Mouse (Mus musculus) lung, embryonic 16.5 days (tissue): ENCODE measurements around the gene Mpzl1. TPM values are rescaled to one million over a fixed set of nuclear protein-coding genes. Genes with fewer than 3 reads are reported as not detected.
"Not testable (repeated sequence)": the region's sequence is repeated elsewhere in the genome, so short reads cannot be mapped to it uniquely, and the experiment has no call there.

Source experiments
- ATAC-seq: fragments of 200-750 bp; cut with Nextera tagmentation; 2 replicates; pipeline ENCODE4 v1.8.0; 2017; ENCODE audit warnings: low read depth, mild to moderate bottlenecking, moderate library complexity
- H3K27ac ChIP-seq: fragments of 300-500 bp; sonication (generic); 2 replicates; pipeline ENCODE4 v1.5.1; 2014; ENCODE audit warnings: mild to moderate bottlenecking, control low read depth, low read length
- H3K27me3 ChIP-seq: fragments of 300-500 bp; sonication (generic); 2 replicates; pipeline ENCODE4 v1.6.1; 2014; ENCODE audit warnings: low read depth, low read length, mixed read lengths; ENCODE audit not compliant: control insufficient read depth, insufficient read depth
- H3K36me3 ChIP-seq: fragments of 300-500 bp; sonication (generic); 2 replicates; pipeline ENCODE4 v1.6.1; 2014; ENCODE audit warnings: low read length; ENCODE audit not compliant: control insufficient read depth, insufficient read depth
- H3K4me1 ChIP-seq: fragments of 300-500 bp; sonication (generic); replicated peaks from 2 replicates; pipeline ENCODE4 v1.6.1; 2014; ENCODE audit warnings: low read length, mixed read lengths; ENCODE audit not compliant: control insufficient read depth, insufficient read depth
- H3K4me2 ChIP-seq: fragments of 300-500 bp; sonication (generic); 2 replicates; pipeline ENCODE4 v1.6.1; 2014; ENCODE audit warnings: low read depth, low read length, control low read depth
- H3K4me3 ChIP-seq: fragments of 300-500 bp; sonication (generic); 2 replicates; pipeline ENCODE4 v1.5.1; 2014; ENCODE audit warnings: mild to moderate bottlenecking, low read length, control low read depth
- H3K9ac ChIP-seq: fragments of 300-500 bp; sonication (generic); 2 replicates; pipeline ENCODE4 v1.6.1; 2014; ENCODE audit warnings: low read length, control low read depth
- H3K9me3 ChIP-seq: fragments of 300-500 bp; sonication (generic); 2 replicates; pipeline ENCODE4 v1.6.1; 2016; ENCODE audit warnings: low read length; ENCODE audit not compliant: control insufficient read depth
- WGBS: fragments of 180-500 bp; shearing (Covaris S2); extraction: QIAGEN DNeasy Blood & Tissue Kit; methylation state at CpG from one replicate; pipeline ENCODE4 v1.1.7; 2014; 5-methylcytosine and 5-hydroxymethylcytosine counted together
- polyA plus RNA-seq: library from polyadenylated mRNA; unstranded; fragments of >200 nt; fragmentation: Nextera tagmentation; extraction: Ambion mirVana; gene quantifications from 2 replicates; pipeline ENCODE4 v1.2.1, GENCODE M21; 2015

Gene Mpzl1
- 176 and 183 TPM in 2 replicates for polyA plus RNA-seq

DNA sequence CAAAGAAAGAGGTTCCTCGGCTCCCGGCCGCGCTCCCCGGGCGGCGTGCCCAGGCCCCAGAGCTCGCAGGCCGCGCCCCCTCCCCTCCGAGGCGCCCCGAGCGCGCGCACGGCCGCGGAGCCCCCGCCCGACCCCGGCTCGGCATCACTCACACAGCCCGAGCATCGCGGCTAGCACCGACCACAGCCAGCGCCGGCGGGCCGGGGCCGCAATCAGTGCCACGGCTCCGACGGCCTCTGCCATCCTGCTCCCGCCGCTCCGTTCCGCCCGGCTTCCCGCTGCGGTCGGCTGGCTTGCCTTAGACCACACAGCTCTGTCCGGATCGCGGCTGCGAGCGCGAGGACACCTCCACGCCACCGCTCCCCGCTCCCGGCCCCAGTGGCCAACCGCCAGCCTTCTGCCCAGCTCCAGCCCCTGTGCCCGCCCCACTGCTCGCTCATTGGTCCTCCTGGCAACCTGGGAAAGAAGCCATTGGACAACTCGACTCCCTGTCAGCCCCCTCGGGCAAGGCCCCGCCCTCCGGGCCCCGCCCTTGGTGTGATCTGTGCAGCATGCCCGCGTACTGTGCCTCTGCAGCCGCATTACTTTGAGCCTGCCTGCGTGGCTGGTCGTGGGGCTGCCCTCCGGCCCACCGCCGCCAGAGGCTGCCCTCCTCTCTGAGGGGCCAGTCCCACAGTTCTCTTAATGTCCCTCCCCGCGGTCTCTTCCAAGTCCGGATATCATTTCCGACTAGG, at the start of gene Mpzl1:
Gene Mpzl1, minus strand, starts transcription at position 388 of the 734 bp plus-strand sequence.
- ATAC-seq = peak; percentile 98
- Histone ChIP-seq H3K4me1 (peaks cover 43% of the 10 kb centered on the region), H3K27ac (peak within 1 kb of the TSS; percentile 98), H3K9me3 (no peaks in the 10 kb centered on the region), H3K4me2 (peak within 1 kb of the TSS; percentile 71), H3K9ac (peak within 1 kb of the TSS; percentile 88), H3K4me3 (peak within 1 kb of the TSS; percentile 82), H3K27me3 (no peaks in the 10 kb centered on the region), H3K36me3 (no peaks in the 10 kb centered on the region)
- under 1% methylated on average over 31 of the region's 73 CpGs for WGBS

DNA sequence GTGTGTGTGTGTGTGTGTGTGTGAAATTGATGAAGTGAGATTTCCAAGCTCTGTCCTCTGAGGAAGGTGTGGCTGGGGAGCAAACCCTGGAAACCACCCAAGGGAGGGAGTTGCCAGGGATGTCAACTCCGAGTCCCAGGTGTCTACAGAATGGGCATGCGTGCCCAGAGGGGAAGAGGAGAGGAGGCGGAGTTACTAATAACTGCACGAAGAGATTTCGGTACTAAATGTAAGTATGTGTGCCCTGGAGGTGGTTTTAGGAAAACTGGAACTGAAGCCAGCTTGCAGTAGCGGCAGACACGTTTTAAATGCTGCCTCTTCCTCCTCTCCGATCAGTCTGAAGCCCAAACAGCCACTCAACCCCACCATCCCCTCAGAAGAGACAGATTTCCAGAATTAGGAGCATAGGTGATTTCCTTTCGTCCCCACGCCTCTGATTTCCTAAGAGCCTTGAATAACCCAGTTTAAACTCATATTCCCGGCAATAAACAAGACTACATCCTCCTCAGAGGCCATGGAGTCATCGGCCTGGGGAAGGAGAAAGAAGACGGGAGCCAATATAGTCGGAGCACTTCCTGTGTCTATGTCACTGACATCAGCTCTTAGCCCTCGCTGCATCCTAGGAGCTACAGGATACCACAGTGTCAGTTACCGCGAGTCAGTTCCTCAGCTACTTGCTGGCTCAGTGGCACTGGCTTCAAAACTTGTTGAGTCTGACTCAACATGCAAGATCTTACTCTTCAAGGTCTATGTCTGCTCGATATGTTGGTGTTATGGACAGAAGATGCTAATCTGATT, 47.9 kb upstream of the Mpzl1 start:
- H3K27me3 ChIP-seq = no peaks in the 10 kb centered on the region
- H3K36me3 ChIP-seq = no peaks in the 10 kb centered on the region
- no peak for ATAC-seq
- no peak overlapping the region for H3K9ac ChIP-seq
- WGBS = 59% methylated on average over 18 of the region's 18 CpGs
- no peaks in the 10 kb centered on the region for H3K9me3 ChIP-seq
- peaks cover 25% of the 10 kb centered on the region for H3K4me1 ChIP-seq
- no peak overlapping the region for H3K4me3 ChIP-seq
- H3K27ac ChIP-seq = peak overlapping the region; percentile 31; the same call in 1 of the 2 replicates
- H3K4me2 ChIP-seq = no peak overlapping the region

DNA sequence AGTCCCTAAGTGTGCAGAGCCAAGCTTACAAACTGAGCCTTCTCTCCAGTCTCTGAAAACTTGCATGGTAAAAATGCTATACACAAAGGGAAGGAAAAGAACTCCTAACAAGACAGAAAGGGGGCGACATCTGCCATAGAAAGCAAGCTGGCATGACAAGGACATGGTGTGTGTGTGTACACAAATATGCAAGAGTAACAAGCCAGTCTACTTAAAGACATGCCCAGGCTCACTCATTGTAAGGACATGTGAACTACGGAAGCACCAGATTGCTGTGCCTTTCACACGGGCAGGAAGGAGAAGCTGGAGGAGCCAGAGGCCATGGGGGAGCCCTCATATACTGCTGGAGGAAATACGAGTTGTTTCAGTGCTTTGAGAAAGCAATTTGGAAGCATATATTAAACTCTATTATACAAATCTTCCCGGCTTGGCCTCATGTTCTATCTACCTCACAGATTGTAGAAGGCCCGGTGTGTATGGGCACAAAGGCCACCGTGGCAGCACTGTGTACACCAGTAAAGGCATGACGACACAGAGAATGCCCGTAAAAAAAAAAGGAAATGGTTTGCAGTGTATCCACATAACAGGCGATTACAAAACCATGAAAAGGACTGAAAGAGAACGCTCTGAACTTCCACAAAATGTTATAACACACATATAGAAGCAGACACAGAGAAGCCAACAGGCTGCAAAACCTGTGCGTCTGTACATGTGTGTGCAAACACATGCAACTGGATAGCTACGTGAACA, 46.9 kb upstream of the Mpzl1 start:
- no peak overlapping the region for H3K9ac ChIP-seq
- peaks cover 15% of the 10 kb centered on the region for H3K4me1 ChIP-seq
- ATAC-seq = no peak

DNA sequence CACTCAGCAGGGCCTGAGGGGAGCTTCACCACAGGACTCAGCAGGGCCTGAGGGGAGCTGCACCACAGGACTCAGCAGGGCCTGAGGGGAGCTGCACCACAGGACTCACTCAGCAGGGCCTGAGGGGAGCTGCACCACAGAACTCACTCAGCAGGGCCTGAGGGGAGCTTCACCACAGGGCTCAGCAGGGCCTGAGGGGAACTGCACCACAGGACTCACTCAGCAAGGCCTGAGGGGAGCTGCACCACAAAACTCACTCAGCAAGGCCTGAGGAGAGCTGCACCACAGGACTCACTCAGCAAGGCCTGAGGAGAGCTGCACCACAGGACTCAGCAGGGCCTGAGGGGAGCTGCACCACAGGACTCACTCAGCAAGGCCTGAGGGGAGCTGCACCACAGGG, 45.7 kb upstream of the Mpzl1 start:
- not testable (repeated sequence) for H3K9me3 ChIP-seq, H3K4me3 ChIP-seq, H3K27me3 ChIP-seq, ATAC-seq, H3K9ac ChIP-seq, H3K27ac ChIP-seq, H3K4me2 ChIP-seq, H3K36me3 ChIP-seq
- peaks cover 11% of the 10 kb centered on the region; the same call in 1 of the 2 replicates for H3K4me1 ChIP-seq

More for the DNA sequence above, 46.9 kb upstream of the Mpzl1 start:
- H3K27me3 ChIP-seq = no peaks in the 10 kb centered on the region
- H3K4me2 ChIP-seq = no peak overlapping the region
- H3K9me3 ChIP-seq = no peaks in the 10 kb centered on the region
- H3K27ac ChIP-seq = peak overlapping the region; percentile 54
- H3K4me3 ChIP-seq = no peak overlapping the region
- H3K36me3 ChIP-seq = no peaks in the 10 kb centered on the region
- WGBS = 60% methylated on average over 13 of the region's 13 CpGs

DNA sequence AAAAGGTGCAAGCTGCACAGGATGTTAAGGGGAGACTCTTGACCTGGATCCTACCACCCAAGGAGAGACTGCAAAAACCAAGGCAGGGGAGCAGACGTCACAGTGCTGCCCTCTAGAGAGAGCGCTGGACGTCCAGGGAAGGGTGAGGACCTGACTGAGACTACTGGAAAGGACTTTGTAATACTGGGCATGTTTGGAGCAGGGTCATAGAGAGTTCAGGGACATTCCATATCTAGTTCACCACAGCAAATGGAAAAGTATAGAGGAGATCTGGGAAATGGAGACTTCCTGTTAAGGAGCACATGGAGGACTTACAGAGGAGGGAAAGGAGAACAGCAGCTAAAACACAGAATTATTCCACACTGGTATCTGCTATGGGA, 45.3 kb upstream of the Mpzl1 start:
- WGBS = 39% methylated on average over 3 of the region's 3 CpGs
- no peak overlapping the region for H3K27ac ChIP-seq
- peaks cover 11% of the 10 kb centered on the region; the same call in 1 of the 2 replicates for H3K4me1 ChIP-seq
- no peaks in the 10 kb centered on the region for H3K36me3 ChIP-seq
- H3K9me3 ChIP-seq = no peaks in the 10 kb centered on the region
- H3K9ac ChIP-seq = no peak overlapping the region
- ATAC-seq = 0 out of 2 replicates have a peak, but pooled peaks have one; percentile 18
- H3K4me2 ChIP-seq = no peak overlapping the region
- H3K27me3 ChIP-seq = no peaks in the 10 kb centered on the region
- H3K4me3 ChIP-seq = no peak overlapping the region

DNA sequence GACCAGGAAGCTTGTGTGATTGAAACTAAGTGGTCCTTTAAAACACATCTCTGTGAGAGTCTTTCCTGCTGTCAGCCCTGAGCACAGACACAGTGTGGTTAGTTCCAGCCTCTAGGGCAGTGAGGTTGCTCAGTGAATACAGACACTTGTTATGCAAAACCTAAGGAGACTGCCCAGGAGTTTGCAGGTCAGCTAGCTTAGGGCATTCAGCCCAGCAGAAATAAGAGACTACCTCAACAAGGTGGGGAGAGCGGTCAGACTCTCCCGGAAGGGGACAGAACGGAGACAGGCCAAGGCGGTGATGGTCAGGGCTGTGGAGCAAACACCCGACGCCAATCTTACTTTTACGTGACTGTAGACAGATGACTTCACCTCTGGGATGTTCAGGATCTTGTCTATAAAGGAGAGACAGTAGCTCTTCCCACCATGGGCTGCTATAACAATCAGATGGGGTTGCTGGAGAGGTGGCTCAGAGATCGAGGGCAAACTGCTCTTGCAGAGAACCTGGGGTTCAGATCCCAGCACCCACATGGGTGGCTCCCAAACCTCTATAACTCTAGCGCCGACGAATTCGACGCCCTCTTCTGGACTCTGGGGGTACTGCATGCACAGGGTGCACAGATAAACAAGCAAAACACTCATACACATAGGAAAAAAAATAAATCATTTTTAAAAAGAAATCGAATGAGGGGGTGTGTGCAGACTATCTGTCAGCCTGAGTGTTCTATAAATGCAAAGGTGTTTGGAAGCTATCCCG, 44.7 kb upstream of the Mpzl1 start:
- no peak for ATAC-seq
- WGBS = 79% methylated on average over 15 of the region's 15 CpGs
- no peak overlapping the region for H3K4me3 ChIP-seq
- no peaks in the 10 kb centered on the region for H3K36me3 ChIP-seq
- no peak overlapping the region for H3K9ac ChIP-seq
- no peak overlapping the region for H3K27ac ChIP-seq
- H3K27me3 ChIP-seq = no peaks in the 10 kb centered on the region
- H3K9me3 ChIP-seq = no peaks in the 10 kb centered on the region
- no peak overlapping the region for H3K4me2 ChIP-seq
- peaks cover 11% of the 10 kb centered on the region; the same call in 1 of the 2 replicates for H3K4me1 ChIP-seq

- H3K27me3 ChIP-seq = no peaks in the 10 kb centered on the region
- H3K9me3 ChIP-seq = no peaks in the 10 kb centered on the region
- H3K4me1 ChIP-seq = peaks cover 11% of the 10 kb centered on the region; the same call in 1 of the 2 replicates
- H3K27ac ChIP-seq = no peak overlapping the region
- H3K9ac ChIP-seq = no peak overlapping the region
- no peak for ATAC-seq
- H3K4me3 ChIP-seq = no peak overlapping the region
- 75% methylated on average over 4 of the region's 4 CpGs for WGBS
- H3K4me2 ChIP-seq = no peak overlapping the region
- no peaks in the 10 kb centered on the region for H3K36me3 ChIP-seq
These were observed 43.2 kb upstream of the Mpzl1 start for GRCm38 (mm10) chr1:165677558-165677957.

DNA sequence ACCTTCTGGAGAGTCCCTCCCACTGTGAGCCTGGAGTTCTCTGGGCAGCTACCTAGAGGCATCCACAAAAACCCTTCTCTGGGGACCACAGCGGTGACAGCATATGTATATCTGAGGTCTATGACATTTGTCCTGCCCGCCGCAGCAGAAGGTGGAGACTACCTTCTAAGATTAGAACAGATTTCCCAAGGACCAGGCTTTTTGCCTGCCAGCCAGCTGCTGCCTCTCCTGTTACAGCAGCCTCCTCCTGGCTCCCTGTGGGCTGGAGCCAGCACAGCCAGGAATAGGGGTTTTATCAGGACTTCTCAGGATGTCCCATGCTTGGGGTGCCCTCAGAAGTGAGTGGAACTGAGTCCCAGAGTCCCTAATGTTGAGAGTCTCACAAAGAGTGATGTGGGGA, 42.7 kb upstream of the Mpzl1 start:
- Histone ChIP-seq H3K9ac (no peak overlapping the region), H3K4me1 (peaks cover 9% of the 10 kb centered on the region; the same call in 1 of the 2 replicates), H3K4me3 (no peak overlapping the region), H3K4me2 (no peak overlapping the region), H3K9me3 (no peaks in the 10 kb centered on the region), H3K36me3 (no peaks in the 10 kb centered on the region), H3K27me3 (no peaks in the 10 kb centered on the region), H3K27ac (no peak overlapping the region)
- no peak for ATAC-seq
- 66% methylated on average over 3 of the region's 3 CpGs for WGBS
